Mouse (Mus musculus) CD4-positive, CD25-positive, alpha-beta regulatory T cell (primary cell): ENCODE measurements around the gene Gtf2h3. TPM values are rescaled to one million over a fixed set of nuclear protein-coding genes. Genes with fewer than 3 reads are reported as not detected.

ENCODE experiments used
- polyA plus RNA-seq: library from polyadenylated mRNA; unstranded; fragments of 100-300 nt; shearing (Covaris generic); gene quantifications from one replicate; pipeline ENCODE4 v1.2.1, GENCODE M21; 2017

Gtf2h3 gene
- 50.9 TPM for polyA plus RNA-seq

DNA sequence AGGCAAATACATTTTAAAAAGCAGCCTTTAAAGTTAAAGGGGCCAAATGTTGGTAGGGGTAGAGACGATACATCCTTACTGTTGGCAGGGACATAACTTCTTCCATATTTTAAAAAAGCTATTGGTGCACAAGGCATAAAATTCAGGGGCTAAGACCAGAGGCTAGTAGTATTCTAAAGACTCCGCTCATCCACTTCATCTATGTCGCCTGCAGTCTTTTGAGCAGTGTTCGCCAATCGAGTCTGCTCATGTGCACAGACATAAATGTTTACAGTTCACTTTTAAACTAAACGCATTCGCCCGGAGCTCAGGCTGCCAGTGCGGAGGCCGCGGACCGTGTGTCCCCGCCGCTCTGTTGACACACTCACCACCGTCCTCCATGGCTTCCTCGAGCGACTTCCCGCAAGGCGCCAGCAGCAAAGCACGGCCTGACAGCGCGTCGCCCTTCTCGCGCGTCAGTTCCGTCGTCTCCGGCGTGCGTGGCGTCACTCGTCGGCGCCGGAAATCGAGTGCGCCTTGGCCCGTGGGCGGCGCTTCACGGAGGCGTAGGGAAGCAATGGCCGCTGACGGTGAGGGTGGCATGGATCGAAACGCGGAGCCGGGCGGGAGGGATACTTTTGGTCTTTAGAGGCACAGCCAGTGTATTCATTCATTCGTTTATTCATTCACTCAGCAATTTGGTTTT, at the start of gene Gtf2h3, which contains the start of gene Eif2b1:
Gtf2h3 (plus strand) TSS at position 508 of the 685 bp plus-strand sequence.
Eif2b1 (minus strand) TSS at position 499 of the 685 bp plus-strand sequence.

DNA sequence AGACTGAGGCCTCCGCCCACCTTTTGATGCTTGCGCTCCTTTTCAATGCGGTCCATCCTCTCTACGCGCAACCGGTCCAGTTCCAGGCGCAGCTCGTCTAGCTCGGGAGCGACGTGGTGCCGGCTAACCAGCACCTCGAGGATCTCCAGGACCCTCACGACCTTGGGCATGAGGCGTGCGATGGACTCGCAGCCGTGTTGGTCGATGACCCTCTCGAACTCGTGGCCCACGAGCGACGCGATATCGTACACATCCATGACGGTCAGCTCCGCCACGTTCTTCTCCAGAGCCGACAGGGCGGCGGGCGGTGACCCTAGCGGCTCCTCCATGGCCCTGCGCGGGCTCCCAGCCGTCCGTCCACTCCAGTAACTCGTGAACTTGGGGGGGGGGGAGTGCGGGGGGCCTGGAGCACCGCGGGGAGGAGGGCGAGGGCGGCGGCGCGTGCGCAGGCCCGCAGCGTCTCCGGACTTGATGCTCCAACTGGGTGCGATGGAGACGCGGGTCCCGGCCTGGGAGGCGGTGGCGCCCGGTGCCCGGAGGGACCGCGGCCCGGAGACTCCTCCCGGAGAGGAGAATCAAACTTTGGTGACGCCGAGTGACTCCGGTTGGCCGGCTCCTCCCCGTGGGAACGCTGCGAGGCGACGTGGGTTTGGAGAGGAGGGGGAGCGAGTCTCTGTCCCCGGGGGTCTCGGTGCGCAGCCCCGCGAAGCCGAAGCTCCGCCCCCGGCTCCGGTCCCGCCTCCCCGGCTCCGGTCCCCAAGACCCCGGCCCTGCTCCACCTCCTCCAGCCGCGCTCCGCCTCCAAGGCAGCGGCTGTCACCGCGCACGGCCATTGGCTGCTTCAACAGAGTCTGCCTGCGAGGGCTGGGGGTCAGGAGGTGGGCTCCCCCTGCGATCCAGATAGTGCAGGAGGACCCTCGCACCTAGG, 48.0 kb upstream of the Gtf2h3 start, which contains the start of gene Rilpl1:
Rilpl1 (minus strand) TSS at position 737 of the 928 bp plus-strand sequence.

DNA sequence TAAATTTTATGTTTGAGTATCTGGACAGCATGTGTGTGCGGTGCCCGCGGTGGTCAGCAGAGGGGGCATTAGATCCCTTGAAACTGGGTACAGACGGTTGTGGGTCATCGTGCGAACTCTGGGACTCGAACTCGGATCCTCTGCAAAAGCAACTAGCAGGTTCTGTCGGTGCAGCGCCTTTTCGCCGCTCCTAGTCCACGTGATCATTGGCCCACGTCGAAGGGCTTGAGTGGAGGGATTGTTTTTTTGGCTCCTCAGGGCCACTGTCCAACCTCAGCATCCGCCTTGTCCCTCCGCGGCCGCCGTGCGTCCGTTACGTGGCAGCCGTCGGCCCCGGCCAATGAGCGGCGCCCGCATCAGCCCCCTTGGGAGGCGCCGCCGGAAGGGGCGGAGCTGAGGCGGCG, 38.6 kb upstream of the Gtf2h3 start, which contains the start of gene Tmed2:
Tmed2 (plus strand) TSS at position 313 of the 404 bp plus-strand sequence.

DNA sequence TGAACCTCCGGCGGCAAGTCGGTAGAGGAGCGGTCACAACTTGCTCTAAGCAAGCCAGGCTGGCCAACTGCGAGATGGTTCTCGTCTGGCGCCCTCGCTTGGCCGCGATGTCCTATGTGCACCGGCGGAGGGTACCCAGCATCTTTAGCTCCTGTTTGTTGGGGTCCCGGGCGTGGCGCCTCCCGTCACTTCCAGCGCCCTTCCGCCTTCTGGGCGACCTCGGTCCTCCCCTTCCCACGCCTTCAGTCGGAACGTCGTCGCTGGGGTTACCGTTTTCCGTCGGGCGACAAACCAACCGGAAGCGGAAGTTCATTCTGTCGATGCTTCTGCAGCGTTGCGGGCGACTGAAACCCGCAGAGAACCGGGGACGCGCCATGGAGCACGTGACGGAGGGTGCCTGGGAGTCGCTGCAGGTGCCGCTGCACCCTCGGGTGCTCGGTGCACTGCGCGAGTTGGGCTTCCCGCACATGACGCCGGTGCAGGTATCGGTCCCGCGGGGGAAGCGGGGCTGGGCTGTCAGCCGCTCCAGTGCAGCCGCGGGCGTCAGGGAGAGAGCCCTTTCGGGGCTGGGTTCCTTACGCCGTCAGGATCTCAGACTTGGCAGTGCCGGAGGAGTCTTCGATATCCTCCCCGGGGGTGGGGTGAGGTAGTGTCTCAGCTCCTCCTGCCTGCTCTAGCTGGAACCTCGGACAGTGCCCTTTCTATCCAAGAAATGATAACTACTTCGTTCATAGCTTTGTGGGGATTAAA, 26.2 kb upstream of the Gtf2h3 start, which contains the start of gene Ddx55:
Ddx55 (plus strand) TSS at position 307 of the 750 bp plus-strand sequence.

DNA sequence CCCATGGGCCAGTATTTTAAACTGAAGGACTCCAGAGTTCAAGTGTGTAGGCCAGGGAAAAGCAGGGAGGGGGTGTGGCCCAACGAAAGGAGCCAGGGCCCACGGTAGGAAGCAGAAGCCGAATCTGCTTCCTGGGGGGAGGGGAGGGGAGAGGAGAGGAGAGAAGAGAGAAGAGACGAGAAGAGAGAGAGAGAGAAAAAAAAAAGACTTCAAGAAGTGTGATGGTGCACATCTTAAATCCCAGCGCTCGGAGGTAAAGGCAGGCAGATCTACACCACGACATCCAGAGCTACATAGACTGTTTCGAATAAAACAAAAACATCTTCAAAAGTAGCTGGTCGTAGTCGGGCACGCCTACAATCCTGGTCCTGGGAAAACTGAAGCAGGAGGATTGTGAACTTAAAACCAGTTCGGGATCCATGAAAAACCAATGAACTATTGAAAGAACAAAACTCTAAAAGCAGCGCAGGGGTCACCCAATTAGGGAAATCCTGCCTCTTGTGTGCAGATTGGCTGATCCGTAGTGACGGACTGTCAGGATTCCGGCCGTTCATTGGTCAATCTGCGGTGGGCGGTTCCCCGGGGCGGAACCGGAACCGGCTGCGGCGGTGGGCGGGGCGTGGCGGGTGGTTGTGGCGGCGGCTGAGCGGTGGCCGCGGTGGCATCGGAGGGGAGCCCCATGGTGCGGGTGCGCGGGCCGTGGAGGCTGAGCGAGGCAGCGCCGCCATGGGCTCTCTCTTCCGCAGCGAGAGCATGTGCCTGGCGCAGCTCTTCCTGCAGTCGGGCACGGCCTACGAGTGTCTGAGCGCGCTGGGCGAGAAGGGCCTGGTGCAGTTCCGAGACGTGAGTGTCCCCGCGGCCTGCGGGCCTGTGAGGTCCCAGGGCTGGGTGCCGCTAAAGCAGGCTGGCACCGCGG, 49.8 kb downstream of the Gtf2h3 start, which contains the start of gene Atp6v0a2:
Atp6v0a2 (plus strand) TSS at position 129 of the 916 bp plus-strand sequence.

Other genes starting within 250 kb of the Gtf2h3 start
- gene Cdk2ap1, start 216.1 kb upstream of the Gtf2h3 start, polyA plus RNA-seq = 133 TPM
- 120 TPM for gene Sbno1, start 153.1 kb upstream of the Gtf2h3 start, polyA plus RNA-seq
- gene Kmt5a, start 139.2 kb upstream of the Gtf2h3 start, polyA plus RNA-seq = 79.9 TPM
- gene Rilpl2, start 100.8 kb upstream of the Gtf2h3 start, polyA plus RNA-seq = 57.5 TPM
- 7.7 TPM for gene Snrnp35, start 96.0 kb upstream of the Gtf2h3 start, polyA plus RNA-seq
- gene Rilpl1, start 47.7 kb upstream of the Gtf2h3 start, polyA plus RNA-seq = 3.2 TPM
- gene Tmed2, start 38.4 kb upstream of the Gtf2h3 start, polyA plus RNA-seq = 515 TPM
- gene Ddx55, start 26.3 kb upstream of the Gtf2h3 start, polyA plus RNA-seq = 20.1 TPM
- gene Eif2b1, start within 50 bp of the Gtf2h3 start, polyA plus RNA-seq = 44.4 TPM
- gene Atp6v0a2, start 49.4 kb downstream of the Gtf2h3 start, polyA plus RNA-seq = 90.5 TPM
- gene Dnah10, start 145.9 kb downstream of the Gtf2h3 start, polyA plus RNA-seq = not detected